23 mouse cellular contexts compared by ENCODE assay signal in the genomic region with DNA sequence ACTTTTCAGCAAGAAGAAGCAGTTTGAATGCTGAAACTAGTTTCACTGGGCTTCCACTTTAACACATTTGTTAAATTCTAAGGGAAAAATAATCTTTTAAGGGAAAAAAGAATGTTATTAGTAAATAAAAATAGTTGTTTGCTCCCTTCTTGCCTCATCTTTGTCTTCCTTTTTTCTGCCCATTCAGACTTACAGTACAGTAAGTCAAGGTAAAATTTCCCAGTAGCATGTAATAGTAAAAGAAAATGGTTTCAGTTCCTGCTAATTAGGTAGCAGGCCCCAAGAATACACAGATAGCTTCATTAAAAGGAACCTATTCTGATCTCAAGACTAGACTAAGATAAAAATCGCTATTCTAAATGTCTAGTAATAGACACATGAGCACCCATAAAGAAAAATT. TPM values are rescaled to one million over a fixed set of nuclear protein-coding genes. Genes with fewer than 3 reads are reported as not detected.
DNase-seq lines count a peak whose midpoint lies in the region; ATAC-seq and TF ChIP-seq lines count a peak whose summit lies in the region.
"Had no signal": no experiment of that assay in that cellular context is flagged by ENCODE, and none has a peak within 500 bp of the region (broad histone marks: within the 10 kb centered on the region; RNA-seq: fewer than 3 reads in every experiment).

No protein-coding gene starts in this region.

- H3K4me3 ChIP-seq in CH12.LX (replicated peaks in 1 of 3; ENCODE audit: low read depth in 2 of 3, low read length in 2 of 3, poor library complexity in 1 of 3) = no peak overlapping the region
- H3K4me3 ChIP-seq in macrophage (ENCODE audit: inconsistent target) = no peak overlapping the region
- H3K4me3 ChIP-seq in forebrain, embryonic 13.5 days = no peak overlapping the region

- H3K79me2 ChIP-seq in CH12.LX (replicated peaks; ENCODE audit: control insufficient read depth, extremely low read depth, insufficient read depth, poor library complexity, severe bottlenecking) = no peaks in the 10 kb centered on the region
- no peaks in the 10 kb centered on the region for H3K79me2 ChIP-seq in macrophage (ENCODE audit: inconsistent target)

- H3K4me1 ChIP-seq in CH12.LX (ENCODE audit: control insufficient read depth in 1 of 2, insufficient read depth in 2 of 2) = peaks cover 0 to 8% of the 10 kb centered on the region in 2 experiments; a peak in 1 of 4 replicates
- no peaks in the 10 kb centered on the region for H3K4me1 ChIP-seq in forebrain, embryonic 13.5 days

- no peak overlapping the region for H3K4me2 ChIP-seq in CH12.LX (ENCODE audit: insufficient read depth, low read depth, poor library complexity, severe bottlenecking)
- no peak overlapping the region for H3K4me2 ChIP-seq in forebrain, embryonic 13.5 days

- 64% methylated on average over 1 of the region's 1 CpGs for WGBS in macrophage (ENCODE audit: missing documents)
- 62% methylated on average over 1 of the region's 1 CpGs for WGBS in forebrain, embryonic 13.5 days

- no peak for TF ChIP-seq CTCF in CH12.LX (conservative IDR thresholded peaks at IDR 0.05 in 1 of 2, IDR thresholded peaks at IDR 0.05 in 1 of 2; ENCODE audit: low read depth in 2 of 2, low read length in 2 of 2)

- no peaks in the 10 kb centered on the region for H3K27me3 ChIP-seq in CH12.LX (replicated peaks)
- H3K27me3 ChIP-seq in splenic B cell, adult 2 months (ENCODE audit: control insufficient read depth, insufficient read depth, low read length, poor library complexity, severe bottlenecking) = no peaks in the 10 kb centered on the region
- no peaks in the 10 kb centered on the region for H3K27me3 ChIP-seq in forebrain, embryonic 13.5 days

- no peak for ATAC-seq in forebrain, embryonic 13.5 days
- ATAC-seq: activated CD4-positive, CD25-positive, alpha-beta regulatory T cell, adult 4 months; CD4-positive, CD25-positive, alpha-beta regulatory T cell, adult 4 months; Patski had no signal

- H3K27ac ChIP-seq in CH12.LX (ENCODE audit: insufficient read depth, low read depth) (no peak overlapping the region), macrophage (peak overlapping the region; percentile 31)
- no peak overlapping the region for H3K27ac ChIP-seq in forebrain, embryonic 13.5 days

- no peak overlapping the region for H3K9ac ChIP-seq in CH12.LX (ENCODE audit: insufficient read depth, low read depth)
- no peak overlapping the region for H3K9ac ChIP-seq in forebrain, embryonic 13.5 days

- no peak for TF ChIP-seq POLR2A in CH12.LX (IDR thresholded peaks at IDR 0.05; ENCODE audit: low read depth, low read length)

- DNase-seq in A20 (ENCODE audit: low read depth, low spot score) = peak; percentile 66
- peak; percentile 22 for DNase-seq in CH12.LX (ENCODE audit: extremely low read depth)
- peak; percentile 33 for DNase-seq in splenic B cell, adult 2 months (ENCODE audit: low read depth, low spot score)
- no peak for DNase-seq in kidney, adult 8-10 months
- DNase-seq in yolk sac, embryonic 10.5 days (ENCODE audit: low spot score) = no peak
- DNase-seq in lung, postnatal 25 days (ENCODE audit: low spot score) = no peak
- DNase-seq: adrenal gland, adult 2 months; adrenal gland, adult 8-10 months; adrenal gland, postnatal 10 days; adrenal gland, postnatal 14 days; adrenal gland, postnatal 25 days; adrenal gland, postnatal 36 days; B cell, adult 2 months; cerebellum, adult 11 months; cerebellum, adult 11-12 months; cerebellum, adult 18-20 months; cerebellum, adult 2 months had no signal

- TF ChIP-seq RAD21 in CH12.LX (IDR thresholded peaks at IDR 0.05; ENCODE audit: low read depth, low read length) = no peak

- H3K9me3 ChIP-seq in CH12.LX (replicated peaks; ENCODE audit: low read length) = peaks cover 9% of the 10 kb centered on the region
- H3K9me3 ChIP-seq in forebrain, embryonic 13.5 days (replicated peaks) = no peaks in the 10 kb centered on the region
- H3K9me3 ChIP-seq: G1E had no signal

- dilution Hi-C loops in CH12.LX (cut with MboI; ENCODE audit: extremely low pct_ligation_motif_present, extremely low pct_unique_long_range_greater_than_20kb, low sequenced_read_pairs) = no loop called here

- in situ Hi-C loops in CH12.LX (cut with MboI; ENCODE audit: low pct_ligation_motif_present, low pct_unique_long_range_greater_than_20kb, low sequenced_read_pairs) = no loop called here

- peak; percentile 83 for TF ChIP-seq EP300 in CH12.LX (IDR thresholded peaks at IDR 0.05; ENCODE audit: low read length)

- H3K36me3 ChIP-seq in CH12.LX (replicated peaks in 1 of 2; ENCODE audit: control insufficient read depth in 1 of 2, insufficient read depth in 1 of 2, low read length in 1 of 2) (peaks cover 4 to 44% of the 10 kb centered on the region in 2 experiments), macrophage (ENCODE audit: inconsistent target) (peaks cover 45% of the 10 kb centered on the region)
- H3K36me3 ChIP-seq in splenic B cell, adult 2 months (ENCODE audit: control insufficient read depth, insufficient read depth, low read length, poor library complexity, severe bottlenecking) = peaks cover 11% of the 10 kb centered on the region
- H3K36me3 ChIP-seq in forebrain, embryonic 13.5 days (ENCODE audit: poor library complexity, severe bottlenecking) = no peaks in the 10 kb centered on the region
- H3K36me3 ChIP-seq: G1E had no signal

TF ChIP-seq in CH12.LX, 34 proteins besides CTCF, POLR2A, EP300 and RAD21:
- TF ChIP-seq ETS1 (conservative IDR thresholded peaks at IDR 0.05; ENCODE audit: low read depth, low read length) = 0 out of 2 replicates have a peak, but pooled peaks have one; percentile 29
- TF ChIP-seq IRF4 (IDR thresholded peaks at IDR 0.05; ENCODE audit: low read depth, low read length) = peak; percentile 87
- TF ChIP-seq MEF2A (IDR thresholded peaks at IDR 0.05; ENCODE audit: borderline replicate concordance, low read depth, low read length) = 0 out of 2 replicates have a peak, but pooled peaks have one; percentile 30
- no peak for TF ChIP-seq MXI1 (IDR thresholded peaks at IDR 0.05; ENCODE audit: low read depth, low read length)
- TF ChIP-seq CHD2 (IDR thresholded peaks at IDR 0.05; ENCODE audit: low read length) = no peak
- no peak for TF ChIP-seq USF1 (IDR thresholded peaks at IDR 0.05; ENCODE audit: low read depth, low read length)

RNA-seq across cellular contexts. Expression of a gene that starts 34.1 kb away (rescaled TPM):
- total RNA-seq in CH12.LX (2012; rRNA removed) (82.1 and 82.5 TPM in 2 replicates), CH12.LX (2014; rRNA removed) (450 and 467 TPM in 2 replicates)
- polyA plus RNA-seq in CH12.LX (2012; ENCODE audit: insufficient read length, low read depth) (169 and 196 TPM in 2 replicates), macrophage (2018) (844 to 1,170 TPM (median 895 TPM) in 3 replicates)
- 100 to 1,000 TPM in 3 of 26 experiments, 10 to 100 TPM in 23; 20.5 to 107 (median 67.1) TPM for total RNA-seq in macrophage (2018; cell fraction: chromatin; rRNA removed)
- total RNA-seq in macrophage (2018; cell fraction: cytosol; rRNA removed) = 1,000 to 10,000 TPM in 5 of 26 experiments, 100 to 1,000 TPM in 21; 475 to 1,111 (median 767) TPM
- total RNA-seq in macrophage (2018; cell fraction: nucleus; rRNA removed) = 100 to 1,000 TPM; 142 to 949 (median 473) TPM
- 2.2 TPM in 2 replicates for polyA plus RNA-seq in forebrain, embryonic 13.5 days (2015; fragmentation: Nextera tagmentation; extraction: Ambion mirVana)
- polyA plus RNA-seq: Patski had no signal

Comparison
In these comparisons a context has a peak if more than half of its experiments do, and no peak if none do; other contexts are left out.
1. DNase-seq: peak in A20 (single experiment), CH12.LX (single experiment) and splenic B cell, adult 2 months (single experiment); none in kidney, adult 8-10 months (0 of 2), yolk sac, embryonic 10.5 days (single experiment) and lung, postnatal 25 days (single experiment).
2. RNA of a gene that starts 34.1 kb away (polyA plus RNA-seq): 844 to 1,170 TPM in macrophage and 169 to 196 TPM in CH12.LX; 2.2 TPM in forebrain, embryonic 13.5 days; every median in the first group is over 10 times any median in the second.